Mouse (Mus musculus): Measurements from ENCODE around the gene Mfap5. TPM values are rescaled to one million over a fixed set of nuclear protein-coding genes. Genes with fewer than 3 reads are reported as not detected.
A peak's percentile ranks its signal among the peaks of the same experiment; 100 is the strongest.

Gene Mfap5
- polyA plus RNA-seq, 1 experiment from 2014 or later = 47.0 TPM

DNA sequence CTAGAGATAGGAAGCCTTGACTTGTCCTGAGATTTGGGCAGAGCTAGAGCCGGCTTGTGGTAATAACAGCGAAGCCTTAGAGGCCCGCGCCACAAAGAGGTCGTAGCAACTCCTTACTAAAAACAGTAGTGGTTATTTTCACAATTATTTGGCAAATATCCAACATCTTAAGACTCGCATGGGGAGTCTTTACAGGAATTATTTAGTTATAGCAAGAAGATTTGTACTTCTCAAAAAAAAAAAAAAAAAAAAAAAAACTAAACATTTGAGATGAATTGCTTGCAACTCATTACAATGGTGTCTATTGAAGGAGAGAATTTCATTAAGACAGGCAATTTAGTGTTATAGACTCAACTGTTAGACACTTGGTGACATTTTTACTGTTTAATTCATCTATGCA is 48.5 kb downstream of the Mfap5 start:
- Histone ChIP-seq H3K4me3 (replicated peaks; ENCODE audit: low read depth, low read length) (no peak overlapping the region), H3K9ac (ENCODE audit: low read depth, low read length) (no peak overlapping the region), H3K4me2 (ENCODE audit: low read length) (no peak overlapping the region), H3K27ac (no peak overlapping the region), H3K4me1 (replicated peaks; ENCODE audit: insufficient read depth, low read length) (no peaks in the 10 kb centered on the region), H3K36me3 (ENCODE audit: insufficient read depth, low read length) (no peaks in the 10 kb centered on the region), H3K27me3 (ENCODE audit: insufficient read depth, low read length) (no peaks in the 10 kb centered on the region), H3K9me3 (replicated peaks; ENCODE audit: low read length) (no peaks in the 10 kb centered on the region)
- WGBS = 64% methylated on average over 6 of the region's 6 CpGs
- no peak for TF ChIP-seq CTCF (IDR thresholded peaks at IDR 0.05; ENCODE audit: low read depth)
- DNase-seq (ENCODE audit: low spot score) (no peak), ATAC-seq (replicated peaks; ENCODE audit: low FRiP score, low read depth) (no peak)

- Histone ChIP-seq H3K4me1 (replicated peaks; ENCODE audit: insufficient read depth, low read length) (no peaks in the 10 kb centered on the region), H3K4me3 (replicated peaks; ENCODE audit: low read depth, low read length) (no peak overlapping the region), H3K36me3 (ENCODE audit: insufficient read depth, low read length) (no peaks in the 10 kb centered on the region), H3K9ac (ENCODE audit: low read depth, low read length) (no peak overlapping the region), H3K27ac (no peak overlapping the region), H3K4me2 (ENCODE audit: low read length) (no peak overlapping the region), H3K9me3 (replicated peaks; ENCODE audit: low read length) (no peaks in the 10 kb centered on the region), H3K27me3 (ENCODE audit: insufficient read depth, low read length) (no peaks in the 10 kb centered on the region)
- ATAC-seq (replicated peaks; ENCODE audit: low FRiP score, low read depth) (no peak), DNase-seq (ENCODE audit: low spot score) (no peak)
- WGBS = 26% methylated on average over 7 of the region's 7 CpGs
- TF ChIP-seq CTCF (IDR thresholded peaks at IDR 0.05; ENCODE audit: low read depth) = no peak
These were observed 49.6 kb downstream of the Mfap5 start for GRCm38 (mm10) chr6:122555266-122555665.

- peak overlapping the region; percentile 16; the same call in 1 of the 2 replicates for H3K4me2 ChIP-seq (ENCODE audit: low read length)
- no peak overlapping the region for H3K27ac ChIP-seq
- H3K4me3 ChIP-seq (replicated peaks; ENCODE audit: low read depth, low read length) = no peak overlapping the region
- H3K9ac ChIP-seq (ENCODE audit: low read depth, low read length) = no peak overlapping the region
- WGBS = 21% methylated on average over 15 of the region's 15 CpGs
- DNase-seq (ENCODE audit: low spot score) (peak; percentile 76), ATAC-seq (replicated peaks; ENCODE audit: low FRiP score, low read depth) (no peak)
- no peaks in the 10 kb centered on the region for H3K4me1 ChIP-seq (replicated peaks; ENCODE audit: insufficient read depth, low read length)
- H3K36me3 ChIP-seq (ENCODE audit: insufficient read depth, low read length) = no peaks in the 10 kb centered on the region
- H3K9me3 ChIP-seq (replicated peaks; ENCODE audit: low read length) = no peaks in the 10 kb centered on the region
- no peaks in the 10 kb centered on the region for H3K27me3 ChIP-seq (ENCODE audit: insufficient read depth, low read length)
- TF ChIP-seq CTCF (IDR thresholded peaks at IDR 0.05; ENCODE audit: low read depth) = peak; percentile 82
These were observed 51.4 kb downstream of the Mfap5 start for GRCm38 (mm10) chr6:122556959-122557561.

- peak; percentile 89 for DNase-seq (ENCODE audit: low spot score)
- Histone ChIP-seq H3K4me1 (replicated peaks; ENCODE audit: insufficient read depth, low read length) (no peaks in the 10 kb centered on the region), H3K27ac (no peak overlapping the region), H3K36me3 (ENCODE audit: insufficient read depth, low read length) (no peaks in the 10 kb centered on the region), H3K4me3 (replicated peaks; ENCODE audit: low read depth, low read length) (no peak overlapping the region), H3K4me2 (ENCODE audit: low read length) (peak overlapping the region; percentile 41), H3K9ac (ENCODE audit: low read depth, low read length) (no peak overlapping the region), H3K9me3 (replicated peaks; ENCODE audit: low read length) (no peaks in the 10 kb centered on the region), H3K27me3 (ENCODE audit: insufficient read depth, low read length) (no peaks in the 10 kb centered on the region)
- no peak; the same call in 1 of the 2 replicates for ATAC-seq (replicated peaks; ENCODE audit: low FRiP score, low read depth)
- TF ChIP-seq CTCF (IDR thresholded peaks at IDR 0.05; ENCODE audit: low read depth) = peak; percentile 94
- 18% methylated on average over 17 of the region's 17 CpGs for WGBS
These were observed 54.8 kb downstream of the Mfap5 start for GRCm38 (mm10) chr6:122560427-122560826.

DNA sequence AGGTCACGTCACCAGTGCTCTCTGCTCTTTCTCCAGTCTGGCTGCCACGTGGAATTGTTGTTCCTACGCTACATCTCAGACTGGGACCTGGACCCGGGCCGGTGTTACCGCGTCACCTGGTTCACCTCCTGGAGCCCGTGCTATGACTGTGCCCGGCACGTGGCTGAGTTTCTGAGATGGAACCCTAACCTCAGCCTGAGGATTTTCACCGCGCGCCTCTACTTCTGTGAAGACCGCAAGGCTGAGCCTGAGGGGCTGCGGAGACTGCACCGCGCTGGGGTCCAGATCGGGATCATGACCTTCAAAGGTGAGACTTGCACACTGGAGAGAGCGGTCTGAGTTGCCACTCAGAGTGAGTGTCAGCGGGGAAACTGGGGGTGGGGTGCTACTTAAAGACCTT is 55.4 kb downstream of the Mfap5 start:
- H3K4me3 ChIP-seq (replicated peaks; ENCODE audit: low read depth, low read length) = no peak overlapping the region
- H3K27me3 ChIP-seq (ENCODE audit: insufficient read depth, low read length) = no peaks in the 10 kb centered on the region
- no peak overlapping the region for H3K27ac ChIP-seq
- no peaks in the 10 kb centered on the region for H3K9me3 ChIP-seq (replicated peaks; ENCODE audit: low read length)
- no peak for TF ChIP-seq CTCF (IDR thresholded peaks at IDR 0.05; ENCODE audit: low read depth)
- no peak overlapping the region for H3K9ac ChIP-seq (ENCODE audit: low read depth, low read length)
- H3K4me1 ChIP-seq (replicated peaks; ENCODE audit: insufficient read depth, low read length) = no peaks in the 10 kb centered on the region
- H3K4me2 ChIP-seq (ENCODE audit: low read length) = no peak overlapping the region
- ATAC-seq (replicated peaks; ENCODE audit: low FRiP score, low read depth) (peak; percentile 38; the same call in 1 of the 2 replicates), DNase-seq (ENCODE audit: low spot score) (no peak)
- WGBS = 85% methylated on average over 20 of the region's 20 CpGs
- no peaks in the 10 kb centered on the region for H3K36me3 ChIP-seq (ENCODE audit: insufficient read depth, low read length)

DNA sequence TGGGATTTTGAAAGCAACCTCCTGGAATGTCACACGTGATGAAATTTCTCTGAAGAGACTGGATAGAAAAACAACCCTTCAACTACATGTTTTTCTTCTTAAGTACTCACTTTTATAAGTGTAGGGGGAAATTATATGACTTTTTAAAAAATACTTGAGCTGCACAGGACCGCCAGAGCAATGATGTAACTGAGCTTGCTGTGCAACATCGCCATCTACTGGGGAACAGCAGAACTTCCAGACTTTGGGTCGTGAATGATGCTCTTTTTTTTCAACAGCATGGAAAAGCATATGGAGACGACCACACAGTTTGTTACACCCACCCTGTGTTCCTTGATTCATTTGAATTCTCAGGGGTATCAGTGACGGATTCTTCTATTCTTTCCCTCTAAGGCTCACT is 56.8 kb downstream of the Mfap5 start:
- no peaks in the 10 kb centered on the region for H3K36me3 ChIP-seq (ENCODE audit: insufficient read depth, low read length)
- H3K4me3 ChIP-seq (replicated peaks; ENCODE audit: low read depth, low read length) = no peak overlapping the region
- H3K27me3 ChIP-seq (ENCODE audit: insufficient read depth, low read length) = no peaks in the 10 kb centered on the region
- no peak overlapping the region for H3K9ac ChIP-seq (ENCODE audit: low read depth, low read length)
- H3K4me1 ChIP-seq (replicated peaks; ENCODE audit: insufficient read depth, low read length) = no peaks in the 10 kb centered on the region
- 1% methylated on average over 6 of the region's 6 CpGs for WGBS
- peak; percentile 90 for TF ChIP-seq CTCF (IDR thresholded peaks at IDR 0.05; ENCODE audit: low read depth)
- DNase-seq (ENCODE audit: low spot score) (peak; percentile 80), ATAC-seq (replicated peaks; ENCODE audit: low FRiP score, low read depth) (no peak)
- H3K4me2 ChIP-seq (ENCODE audit: low read length) = no peak overlapping the region
- no peaks in the 10 kb centered on the region for H3K9me3 ChIP-seq (replicated peaks; ENCODE audit: low read length)
- no peak overlapping the region for H3K27ac ChIP-seq
